Mouse (Mus musculus): ENCODE results near the gene Ell2. TPM values are rescaled to one million over a fixed set of nuclear protein-coding genes. Genes with fewer than 3 reads are reported as not detected.

The Ell2 gene
- polyA plus RNA-seq, 1 experiment from 2014 or later: 0.79 TPM

DNA sequence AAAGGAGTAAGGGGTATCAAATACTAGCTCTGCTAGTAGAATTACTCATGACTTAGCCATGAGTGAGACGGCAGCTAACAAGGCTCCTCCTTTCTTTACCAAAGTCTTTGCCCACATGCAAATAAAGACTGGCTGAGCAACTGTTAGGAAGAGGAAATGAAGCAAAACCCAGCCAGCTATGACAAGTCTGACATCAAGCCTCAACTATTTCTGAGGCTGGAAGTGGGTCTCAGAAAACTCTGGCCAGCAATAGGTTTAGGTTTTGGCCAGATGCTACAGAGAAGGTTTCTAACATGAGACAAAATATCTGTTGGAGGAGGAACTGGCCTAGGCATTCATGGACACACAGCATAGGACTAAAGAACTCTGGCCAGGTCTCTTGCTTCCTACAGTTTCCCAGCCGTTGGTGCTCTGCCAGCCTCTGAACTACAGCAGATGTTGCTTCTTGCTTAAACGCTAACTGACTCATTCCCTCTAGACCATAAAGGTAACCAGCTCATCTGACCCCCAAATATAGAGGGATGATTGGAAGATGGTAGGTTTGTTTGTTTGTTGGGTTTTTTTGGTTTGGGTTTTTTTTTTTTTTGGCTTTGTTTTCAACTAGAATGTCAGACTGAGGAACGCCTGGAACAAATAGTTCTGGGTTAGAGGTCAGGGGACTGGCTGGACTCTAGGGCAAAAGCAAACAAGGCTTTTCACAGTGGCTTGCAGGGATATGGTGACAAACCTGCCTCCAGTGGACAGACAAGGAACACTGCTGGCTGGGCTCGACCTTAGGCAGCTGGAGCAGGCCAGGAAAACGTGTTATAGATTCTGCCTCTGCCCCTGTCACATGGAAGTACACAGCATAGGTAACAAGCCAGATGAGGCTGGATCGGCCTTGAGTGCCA is 92.1 kb downstream of the Ell2 start:
- Histone ChIP-seq H3K4me2 (ENCODE audit: low read length) (no peak overlapping the region), H3K36me3 (ENCODE audit: control insufficient read depth, insufficient read depth, low read length) (no peaks in the 10 kb centered on the region), H3K27me3 (replicated peaks; ENCODE audit: control insufficient read depth, insufficient read depth, low read length) (no peaks in the 10 kb centered on the region), H3K9ac (ENCODE audit: low read length) (no peak overlapping the region), H3K4me3 (ENCODE audit: low read depth, low read length) (no peak overlapping the region), H3K27ac (ENCODE audit: low read depth, low read length) (no peak overlapping the region), H3K9me3 (replicated peaks; ENCODE audit: control insufficient read depth, low read length) (no peaks in the 10 kb centered on the region), H3K4me1 (ENCODE audit: control insufficient read depth, insufficient read depth, low read length) (no peaks in the 10 kb centered on the region)
- ATAC-seq: no peak
- DNase-seq (ENCODE audit: low spot score): no peak
- WGBS: 83% methylated on average over 7 of the region's 7 CpGs

DNA sequence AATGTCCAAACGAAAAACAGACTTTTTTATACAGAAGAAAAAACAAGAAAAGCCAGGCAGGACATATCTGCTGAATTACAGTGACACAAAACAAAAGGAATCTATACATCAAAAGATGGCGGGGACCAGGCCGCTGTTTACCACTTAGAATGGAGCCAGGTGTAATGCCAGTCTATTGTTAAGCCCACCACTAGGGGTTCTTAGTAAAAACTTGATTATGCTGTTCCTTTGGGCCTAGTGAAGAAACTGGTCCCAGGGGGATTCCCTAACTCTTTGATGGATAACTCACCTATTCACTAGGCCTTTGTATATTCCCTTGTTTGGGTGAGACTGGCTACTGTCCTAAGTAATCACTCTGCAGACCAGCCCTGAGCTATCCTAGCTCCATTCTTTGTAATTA is 92.9 kb downstream of the Ell2 start:
- no peak overlapping the region for H3K4me2 ChIP-seq (ENCODE audit: low read length)
- H3K36me3 ChIP-seq (ENCODE audit: control insufficient read depth, insufficient read depth, low read length): no peaks in the 10 kb centered on the region
- ATAC-seq (no peak), DNase-seq (ENCODE audit: low spot score) (no peak)
- H3K9me3 ChIP-seq (replicated peaks; ENCODE audit: control insufficient read depth, low read length): no peaks in the 10 kb centered on the region
- H3K4me1 ChIP-seq (ENCODE audit: control insufficient read depth, insufficient read depth, low read length): no peaks in the 10 kb centered on the region
- H3K27me3 ChIP-seq (replicated peaks; ENCODE audit: control insufficient read depth, insufficient read depth, low read length): no peaks in the 10 kb centered on the region
- no peak overlapping the region for H3K9ac ChIP-seq (ENCODE audit: low read length)
- WGBS: 80% methylated on average over 3 of the region's 3 CpGs
- H3K4me3 ChIP-seq (ENCODE audit: low read depth, low read length): no peak overlapping the region
- H3K27ac ChIP-seq (ENCODE audit: low read depth, low read length): no peak overlapping the region

DNA sequence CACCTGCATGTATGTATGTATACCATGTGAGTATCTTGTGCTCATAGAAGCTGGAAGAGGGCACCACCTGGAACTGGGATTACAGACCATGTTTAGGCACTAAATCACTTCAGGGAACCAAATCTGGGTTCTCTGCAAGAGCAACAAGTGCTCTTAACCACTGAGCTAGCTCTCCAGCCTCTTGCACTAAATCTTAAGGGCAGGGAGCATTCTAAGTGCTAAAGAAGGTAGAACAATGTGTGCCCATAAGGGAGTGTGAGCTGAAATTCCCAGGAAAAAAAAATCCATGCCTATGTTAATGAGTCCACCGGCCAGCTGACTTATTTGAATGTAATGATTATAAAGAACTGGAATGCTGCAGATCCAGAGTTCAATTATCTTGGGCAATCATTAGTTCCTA is 101.4 kb downstream of the Ell2 start:
- no peaks in the 10 kb centered on the region for H3K36me3 ChIP-seq (ENCODE audit: control insufficient read depth, insufficient read depth, low read length)
- no peaks in the 10 kb centered on the region for H3K4me1 ChIP-seq (ENCODE audit: control insufficient read depth, insufficient read depth, low read length)
- H3K4me2 ChIP-seq (ENCODE audit: low read length): no peak overlapping the region
- H3K4me3 ChIP-seq (ENCODE audit: low read depth, low read length): no peak overlapping the region
- DNase-seq (ENCODE audit: low spot score) (no peak), ATAC-seq (no peak)
- no peak overlapping the region for H3K9ac ChIP-seq (ENCODE audit: low read length)
- no peaks in the 10 kb centered on the region for H3K9me3 ChIP-seq (replicated peaks; ENCODE audit: control insufficient read depth, low read length)
- no peak overlapping the region for H3K27ac ChIP-seq (ENCODE audit: low read depth, low read length)
- H3K27me3 ChIP-seq (replicated peaks; ENCODE audit: control insufficient read depth, insufficient read depth, low read length): no peaks in the 10 kb centered on the region
- 60% methylated on average over 1 of the region's 1 CpGs for WGBS

DNA sequence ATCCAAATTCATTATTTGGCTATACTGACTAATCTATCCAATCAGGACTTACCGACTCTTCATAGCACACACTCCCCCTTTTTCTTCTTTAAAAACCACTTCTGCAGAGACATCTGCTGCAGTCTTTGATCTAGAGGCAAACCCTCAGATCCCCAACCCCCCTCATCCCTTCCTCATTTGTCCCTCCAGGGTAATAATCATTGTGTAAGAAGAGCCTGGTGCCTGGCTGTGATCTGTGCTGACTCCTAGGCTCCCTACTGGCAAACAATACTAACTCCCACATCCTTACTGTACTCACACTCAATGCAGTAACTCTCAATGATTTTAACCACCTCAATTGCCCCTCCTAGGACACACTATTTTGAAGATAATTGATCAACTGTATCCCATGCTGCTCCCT is 103.4 kb downstream of the Ell2 start:
- Histone ChIP-seq H3K9ac (ENCODE audit: low read length) (no peak overlapping the region), H3K9me3 (replicated peaks; ENCODE audit: control insufficient read depth, low read length) (no peaks in the 10 kb centered on the region), H3K27me3 (replicated peaks; ENCODE audit: control insufficient read depth, insufficient read depth, low read length) (no peaks in the 10 kb centered on the region), H3K36me3 (ENCODE audit: control insufficient read depth, insufficient read depth, low read length) (no peaks in the 10 kb centered on the region), H3K27ac (ENCODE audit: low read depth, low read length) (no peak overlapping the region), H3K4me2 (ENCODE audit: low read length) (no peak overlapping the region), H3K4me1 (ENCODE audit: control insufficient read depth, insufficient read depth, low read length) (no peaks in the 10 kb centered on the region), H3K4me3 (ENCODE audit: low read depth, low read length) (no peak overlapping the region)
- 97% methylated on average over 1 of the region's 1 CpGs for WGBS
- ATAC-seq: no peak
- no peak for DNase-seq (ENCODE audit: low spot score)

DNA sequence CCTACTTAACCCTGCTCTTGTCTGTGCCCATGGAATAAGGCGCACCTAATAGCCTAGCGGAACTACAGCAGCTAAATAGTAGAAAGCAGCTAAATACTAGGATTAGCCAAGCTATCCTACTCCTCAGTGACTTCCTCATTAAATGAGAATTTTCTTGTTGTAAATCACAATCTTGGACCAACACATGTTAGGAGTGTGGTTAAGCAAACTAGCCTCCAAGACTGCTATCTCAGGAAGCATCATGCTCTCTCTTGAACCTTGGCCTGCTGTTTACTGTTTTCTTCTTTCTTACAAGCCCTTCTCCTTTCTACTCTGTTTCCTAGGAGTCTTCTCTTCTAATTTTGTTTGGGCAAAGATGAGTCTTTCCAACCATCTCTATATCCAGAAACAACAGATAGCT is 110.6 kb downstream of the Ell2 start:
- 95% methylated on average over 2 of the region's 2 CpGs for WGBS

DNA sequence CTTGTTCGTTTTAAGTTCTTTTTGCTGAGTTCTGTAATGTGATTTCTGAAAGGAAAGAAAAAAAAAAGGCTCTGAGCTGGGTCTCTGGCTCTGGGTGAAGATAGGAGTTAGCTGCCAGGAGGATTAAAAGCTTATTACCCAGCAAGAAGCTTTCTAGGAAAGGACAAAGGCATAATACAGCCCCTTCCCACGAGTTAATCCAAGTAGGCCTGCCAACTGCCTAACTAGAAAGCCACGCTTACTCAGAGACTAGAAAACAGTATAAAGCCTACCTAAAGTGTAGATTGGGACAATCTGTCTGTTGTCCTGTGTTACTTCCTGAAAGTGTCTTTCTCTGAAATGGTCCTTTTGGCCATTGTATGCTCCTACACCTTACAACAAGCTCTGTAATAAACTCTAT is 111.9 kb downstream of the Ell2 start:
- Histone ChIP-seq H3K36me3 (ENCODE audit: control insufficient read depth, insufficient read depth, low read length) (no peaks in the 10 kb centered on the region), H3K4me1 (ENCODE audit: control insufficient read depth, insufficient read depth, low read length) (no peaks in the 10 kb centered on the region), H3K27ac (ENCODE audit: low read depth, low read length) (peak overlapping the region; percentile 33; the same call in 1 of the 2 replicates), H3K27me3 (replicated peaks; ENCODE audit: control insufficient read depth, insufficient read depth, low read length) (no peaks in the 10 kb centered on the region), H3K9ac (ENCODE audit: low read length) (no peak overlapping the region), H3K4me3 (ENCODE audit: low read depth, low read length) (no peak overlapping the region), H3K9me3 (replicated peaks; ENCODE audit: control insufficient read depth, low read length) (no peaks in the 10 kb centered on the region), H3K4me2 (ENCODE audit: low read length) (no peak overlapping the region)
- DNase-seq (ENCODE audit: low spot score): peak; percentile 54
- 0 out of 2 replicates have a peak, but pooled peaks have one; percentile 26 for ATAC-seq
- 4% methylated on average over 3 of the region's 3 CpGs for WGBS

More for the DNA sequence above, 110.6 kb downstream of the Ell2 start:
- Histone ChIP-seq H3K4me3 (ENCODE audit: low read depth, low read length) (no peak overlapping the region), H3K4me2 (ENCODE audit: low read length) (no peak overlapping the region), H3K27me3 (replicated peaks; ENCODE audit: control insufficient read depth, insufficient read depth, low read length) (no peaks in the 10 kb centered on the region), H3K4me1 (ENCODE audit: control insufficient read depth, insufficient read depth, low read length) (no peaks in the 10 kb centered on the region), H3K9ac (ENCODE audit: low read length) (no peak overlapping the region), H3K27ac (ENCODE audit: low read depth, low read length) (no peak overlapping the region), H3K9me3 (replicated peaks; ENCODE audit: control insufficient read depth, low read length) (no peaks in the 10 kb centered on the region), H3K36me3 (ENCODE audit: control insufficient read depth, insufficient read depth, low read length) (no peaks in the 10 kb centered on the region)
- ATAC-seq: no peak
- DNase-seq (ENCODE audit: low spot score): no peak

DNA sequence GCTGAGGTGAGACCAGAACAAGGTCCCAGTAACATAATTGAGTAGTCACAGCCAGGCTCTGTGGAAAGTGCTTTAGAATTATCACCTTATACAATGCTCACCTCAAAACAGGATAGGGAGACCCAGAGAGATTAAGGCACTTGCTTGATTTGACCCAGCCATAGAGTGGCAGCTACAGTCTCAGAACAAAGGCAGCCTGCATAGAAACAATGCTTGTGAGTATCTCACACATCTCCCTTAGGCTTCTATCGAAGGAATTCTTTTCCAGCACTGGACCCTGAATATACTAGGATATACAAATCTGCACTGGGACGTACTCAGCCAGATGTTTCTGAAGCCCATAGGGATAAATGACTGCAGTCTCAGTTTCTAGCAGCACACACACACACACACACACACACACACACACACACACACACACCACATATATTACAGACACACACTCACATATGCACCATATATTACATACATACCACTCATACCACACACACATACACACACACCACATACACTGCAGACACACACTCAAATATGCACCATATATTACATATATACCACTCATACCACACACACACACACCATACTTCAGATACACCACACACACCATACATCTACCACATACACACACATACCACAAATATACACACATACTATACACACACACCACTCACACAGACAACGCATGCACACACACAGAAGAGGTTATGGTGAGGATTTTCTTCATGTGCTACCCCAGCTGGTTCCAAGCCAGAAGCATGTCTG is 112.6 kb downstream of the Ell2 start:
- ATAC-seq (no peak), DNase-seq (ENCODE audit: low spot score) (no peak)
- Histone ChIP-seq H3K36me3 (ENCODE audit: control insufficient read depth, insufficient read depth, low read length) (no peaks in the 10 kb centered on the region), H3K4me1 (ENCODE audit: control insufficient read depth, insufficient read depth, low read length) (no peaks in the 10 kb centered on the region), H3K4me2 (ENCODE audit: low read length) (no peak overlapping the region), H3K27me3 (replicated peaks; ENCODE audit: control insufficient read depth, insufficient read depth, low read length) (no peaks in the 10 kb centered on the region), H3K9me3 (replicated peaks; ENCODE audit: control insufficient read depth, low read length) (no peaks in the 10 kb centered on the region), H3K27ac (ENCODE audit: low read depth, low read length) (peak overlapping the region; percentile 33; the same call in 1 of the 2 replicates), H3K9ac (ENCODE audit: low read length) (no peak overlapping the region), H3K4me3 (ENCODE audit: low read depth, low read length) (no peak overlapping the region)
- WGBS: 44% methylated on average over 3 of the region's 3 CpGs

DNA sequence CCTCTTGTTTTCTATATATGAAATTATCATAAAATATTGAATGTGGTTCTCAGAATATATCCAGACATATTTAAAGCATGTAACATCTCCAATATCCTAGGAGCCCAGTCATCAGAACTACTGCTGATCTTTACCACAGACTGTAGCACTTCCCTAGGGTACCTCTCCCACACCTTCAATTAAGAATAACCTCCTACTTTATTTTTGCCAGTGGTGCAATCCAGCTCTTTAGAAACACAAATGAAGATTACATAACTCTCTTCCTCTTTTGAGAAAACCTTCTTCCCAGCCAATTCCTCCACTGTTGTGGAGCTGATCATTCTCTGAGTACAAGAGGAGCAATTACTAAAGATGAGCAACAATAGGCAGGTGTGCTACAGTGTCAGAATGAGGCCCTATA is 113.3 kb downstream of the Ell2 start:
- no peaks in the 10 kb centered on the region for H3K4me1 ChIP-seq (ENCODE audit: control insufficient read depth, insufficient read depth, low read length)
- H3K27ac ChIP-seq (ENCODE audit: low read depth, low read length): no peak overlapping the region
- no peaks in the 10 kb centered on the region for H3K9me3 ChIP-seq (replicated peaks; ENCODE audit: control insufficient read depth, low read length)
- H3K9ac ChIP-seq (ENCODE audit: low read length): no peak overlapping the region
- no peak overlapping the region for H3K4me3 ChIP-seq (ENCODE audit: low read depth, low read length)
- ATAC-seq (no peak), DNase-seq (ENCODE audit: low spot score) (no peak)
- H3K36me3 ChIP-seq (ENCODE audit: control insufficient read depth, insufficient read depth, low read length): no peaks in the 10 kb centered on the region
- no peak overlapping the region for H3K4me2 ChIP-seq (ENCODE audit: low read length)
- H3K27me3 ChIP-seq (replicated peaks; ENCODE audit: control insufficient read depth, insufficient read depth, low read length): no peaks in the 10 kb centered on the region
